Mouse (Mus musculus) midbrain, embryonic 13.5 days (tissue): ENCODE results near the gene Zswim8. TPM values are rescaled to one million over a fixed set of nuclear protein-coding genes. Genes with fewer than 3 reads are reported as not detected.

Experiments
- ATAC-seq: fragments of 200-750 bp; cut with Nextera tagmentation; 2 replicates; pipeline ENCODE4 v1.8.0; 2017; ENCODE audit warnings: mild to moderate bottlenecking, moderate TSS enrichment, moderate library complexity
- H3K27ac ChIP-seq: fragments of 300-500 bp; sonication (generic); 2 replicates; pipeline ENCODE4 v1.5.1; 2015; ENCODE audit warnings: inconsistent platforms, mild to moderate bottlenecking, moderate library complexity
- H3K27me3 ChIP-seq: fragments of 300-500 bp; sonication (generic); 2 replicates; pipeline ENCODE4 v1.6.1; 2015; ENCODE audit warnings: mild to moderate bottlenecking, inconsistent platforms
- H3K36me3 ChIP-seq: fragments of 300-500 bp; sonication (generic); 2 replicates; pipeline ENCODE4 v1.6.1; 2015; ENCODE audit warnings: mild to moderate bottlenecking, inconsistent platforms
- H3K4me1 ChIP-seq: fragments of 300-500 bp; sonication (generic); replicated peaks from 2 replicates; pipeline ENCODE4 v1.6.1; 2015; ENCODE audit warnings: inconsistent platforms
- H3K4me2 ChIP-seq: fragments of 300-500 bp; sonication (generic); replicated peaks from 2 replicates; pipeline ENCODE4 v1.6.1; 2015; ENCODE audit warnings: moderate library complexity, mild to moderate bottlenecking, inconsistent platforms
- H3K4me3 ChIP-seq: fragments of 300-500 bp; sonication (generic); replicated peaks from 2 replicates; pipeline ENCODE4 v1.5.1; 2015; ENCODE audit warnings: mild to moderate bottlenecking, inconsistent platforms
- H3K9ac ChIP-seq: fragments of 300-500 bp; sonication (generic); replicated peaks from 2 replicates; pipeline ENCODE4 v1.6.1; 2015; ENCODE audit warnings: mild to moderate bottlenecking, inconsistent platforms
- H3K9me3 ChIP-seq: fragments of 300-500 bp; sonication (generic); 2 replicates; pipeline ENCODE4 v1.6.1; 2016; ENCODE audit warnings: mild to moderate bottlenecking, inconsistent platforms
- WGBS: fragments of 180-500 bp; shearing (Covaris S2); methylation state at CpG from one replicate; pipeline ENCODE4 v1.1.7; 2015; 5-methylcytosine and 5-hydroxymethylcytosine counted together
- polyA plus RNA-seq: library from polyadenylated mRNA; unstranded; fragments of >200 nt; fragmentation: Nextera tagmentation; extraction: Ambion mirVana; gene quantifications from 2 replicates; pipeline ENCODE4 v1.2.1, GENCODE M21; 2015

Zswim8 gene
- 46.5 and 57.7 TPM in 2 replicates for polyA plus RNA-seq

DNA sequence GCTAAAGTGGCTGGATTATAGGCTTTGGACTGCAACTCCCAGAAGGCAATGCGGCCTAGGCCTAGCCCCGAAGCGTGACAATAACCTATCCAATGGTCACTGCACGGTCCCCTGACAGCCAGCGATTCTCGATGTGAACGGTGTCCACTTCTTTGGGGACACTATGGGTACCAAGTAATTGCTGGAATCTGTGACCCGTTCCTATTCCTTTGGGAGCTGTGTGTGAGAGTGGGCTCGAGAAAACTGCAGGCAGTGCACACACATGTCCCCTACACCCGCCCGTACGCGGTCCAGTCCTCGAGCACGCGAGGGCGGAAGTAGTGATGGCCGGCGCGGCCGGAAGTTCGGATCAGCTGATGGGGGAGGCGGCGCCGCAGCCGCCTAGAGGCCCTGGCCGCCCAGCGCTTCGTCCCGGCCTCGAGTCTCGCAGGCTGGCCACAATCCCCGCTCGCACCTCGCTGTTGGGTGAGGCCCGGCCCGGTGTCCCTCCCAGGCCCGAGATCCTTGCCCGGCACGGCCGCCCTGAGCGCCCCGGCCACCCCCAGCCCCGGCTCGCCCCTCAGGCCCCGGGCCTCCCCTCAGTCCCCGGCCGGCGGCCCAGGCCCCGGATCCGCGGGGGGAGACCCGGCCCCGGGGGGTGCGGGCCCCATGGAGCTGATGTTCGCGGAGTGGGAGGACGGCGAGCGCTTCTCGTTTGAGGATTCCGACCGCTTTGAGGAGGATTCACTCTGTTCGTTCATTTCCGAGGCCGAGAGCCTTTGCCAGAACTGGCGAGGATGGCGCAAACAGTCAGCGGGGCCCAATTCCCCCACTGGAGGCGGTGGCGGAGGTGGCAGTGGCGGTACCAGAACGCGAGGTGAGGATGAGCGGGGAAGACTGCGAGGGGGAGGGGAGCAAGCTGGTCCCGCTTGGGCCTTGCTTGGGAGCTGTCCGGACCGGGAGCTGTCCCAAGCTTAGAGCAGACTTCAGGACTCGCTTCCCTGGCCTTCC lies at the start of gene Zswim8:
TSS of gene Zswim8 (plus strand) at position 352 of the 990 bp plus-strand sequence.
- Histone ChIP-seq H3K9me3 (no peaks in the 10 kb centered on the region), H3K9ac (peak within 1 kb of the TSS; percentile 99), H3K4me1 (peaks cover 29% of the 10 kb centered on the region), H3K27me3 (no peaks in the 10 kb centered on the region), H3K36me3 (peaks cover 38% of the 10 kb centered on the region), H3K4me3 (peak within 1 kb of the TSS; percentile 98), H3K4me2 (peak within 1 kb of the TSS; percentile 77), H3K27ac (peak within 1 kb of the TSS; percentile 87)
- under 1% methylated on average over 76 of the region's 80 CpGs for WGBS
- peak; percentile 96 for ATAC-seq

DNA sequence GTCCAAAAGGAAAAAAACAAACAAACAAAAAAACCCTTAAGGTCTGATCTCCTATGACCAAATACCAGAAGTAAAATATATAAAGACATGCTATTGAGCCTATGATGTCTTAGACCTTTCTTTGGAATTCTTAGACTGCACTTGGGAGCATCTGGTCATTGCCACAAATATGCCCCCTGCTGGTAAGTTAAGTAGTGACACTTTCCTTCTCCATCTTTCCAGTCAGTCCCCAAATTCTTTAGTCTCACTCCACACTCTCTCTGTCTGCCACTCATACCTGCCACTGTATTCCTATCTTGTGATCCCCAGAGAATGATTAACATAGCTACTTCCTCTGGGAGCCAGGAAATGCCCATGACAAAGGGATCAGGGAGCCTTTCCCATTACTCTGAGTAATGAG lies 49.0 kb upstream of the Zswim8 start:
- no peak overlapping the region for H3K4me2 ChIP-seq
- no peaks in the 10 kb centered on the region for H3K9me3 ChIP-seq
- no peak overlapping the region for H3K9ac ChIP-seq
- H3K27me3 ChIP-seq, result peaks cover 21% of the 10 kb centered on the region
- H3K4me3 ChIP-seq, result no peak overlapping the region
- H3K36me3 ChIP-seq, result no peaks in the 10 kb centered on the region
- no peak overlapping the region for H3K27ac ChIP-seq
- peaks cover 16% of the 10 kb centered on the region for H3K4me1 ChIP-seq
- ATAC-seq, result no peak

DNA sequence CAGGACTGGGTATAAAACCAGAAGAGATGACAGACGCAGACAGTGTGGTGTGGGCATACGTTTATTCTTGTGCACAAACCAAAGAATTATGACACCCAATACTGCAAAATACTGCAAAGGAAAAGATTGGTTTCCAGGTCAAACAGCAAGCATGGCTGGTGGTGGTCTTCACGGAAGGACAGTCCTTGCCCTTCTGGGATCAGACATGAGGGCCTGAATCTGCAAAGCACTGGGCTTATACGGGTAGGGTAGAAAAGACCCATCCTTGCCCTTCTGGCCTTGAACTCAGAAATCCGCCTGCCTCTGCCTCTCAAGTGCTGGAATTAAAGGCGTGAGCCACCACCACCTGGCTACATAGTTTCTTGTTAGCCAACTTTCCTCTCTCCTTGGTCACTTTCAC lies 48.5 kb upstream of the Zswim8 start:
- H3K4me3 ChIP-seq, result no peak overlapping the region
- no peak overlapping the region for H3K27ac ChIP-seq
- H3K4me2 ChIP-seq, result no peak overlapping the region
- no peak for ATAC-seq
- H3K36me3 ChIP-seq, result no peaks in the 10 kb centered on the region
- no peak overlapping the region for H3K9ac ChIP-seq
- peaks cover 24% of the 10 kb centered on the region for H3K27me3 ChIP-seq
- no peaks in the 10 kb centered on the region for H3K9me3 ChIP-seq
- 94% methylated on average over 6 of the region's 6 CpGs for WGBS
- peaks cover 16% of the 10 kb centered on the region for H3K4me1 ChIP-seq

DNA sequence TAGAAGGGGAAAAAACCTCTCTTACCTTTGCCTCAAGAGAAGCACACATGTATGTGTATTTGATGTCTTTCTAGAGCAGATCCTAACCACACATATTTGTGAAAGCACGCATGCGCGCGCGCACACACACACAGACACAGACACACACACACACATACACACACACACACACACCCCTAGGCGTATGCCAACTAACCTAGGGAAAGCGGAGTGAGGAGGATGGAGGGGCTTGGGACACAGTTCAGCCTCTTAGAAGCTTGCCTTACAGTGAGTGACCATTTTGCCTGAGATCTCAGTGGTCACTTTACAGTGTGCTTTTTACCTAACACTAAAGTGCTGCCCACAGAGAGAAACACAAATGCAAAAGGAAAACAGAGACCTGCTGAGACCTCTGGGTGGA lies 47.7 kb upstream of the Zswim8 start:
- Histone ChIP-seq H3K27me3 (peaks cover 24% of the 10 kb centered on the region), H3K36me3 (no peaks in the 10 kb centered on the region), H3K9ac (no peak overlapping the region), H3K27ac (no peak overlapping the region), H3K4me1 (peaks cover 16% of the 10 kb centered on the region), H3K4me3 (no peak overlapping the region), H3K4me2 (no peak overlapping the region), H3K9me3 (no peaks in the 10 kb centered on the region)
- ATAC-seq, result no peak
- WGBS, result 94% methylated on average over 7 of the region's 7 CpGs

DNA sequence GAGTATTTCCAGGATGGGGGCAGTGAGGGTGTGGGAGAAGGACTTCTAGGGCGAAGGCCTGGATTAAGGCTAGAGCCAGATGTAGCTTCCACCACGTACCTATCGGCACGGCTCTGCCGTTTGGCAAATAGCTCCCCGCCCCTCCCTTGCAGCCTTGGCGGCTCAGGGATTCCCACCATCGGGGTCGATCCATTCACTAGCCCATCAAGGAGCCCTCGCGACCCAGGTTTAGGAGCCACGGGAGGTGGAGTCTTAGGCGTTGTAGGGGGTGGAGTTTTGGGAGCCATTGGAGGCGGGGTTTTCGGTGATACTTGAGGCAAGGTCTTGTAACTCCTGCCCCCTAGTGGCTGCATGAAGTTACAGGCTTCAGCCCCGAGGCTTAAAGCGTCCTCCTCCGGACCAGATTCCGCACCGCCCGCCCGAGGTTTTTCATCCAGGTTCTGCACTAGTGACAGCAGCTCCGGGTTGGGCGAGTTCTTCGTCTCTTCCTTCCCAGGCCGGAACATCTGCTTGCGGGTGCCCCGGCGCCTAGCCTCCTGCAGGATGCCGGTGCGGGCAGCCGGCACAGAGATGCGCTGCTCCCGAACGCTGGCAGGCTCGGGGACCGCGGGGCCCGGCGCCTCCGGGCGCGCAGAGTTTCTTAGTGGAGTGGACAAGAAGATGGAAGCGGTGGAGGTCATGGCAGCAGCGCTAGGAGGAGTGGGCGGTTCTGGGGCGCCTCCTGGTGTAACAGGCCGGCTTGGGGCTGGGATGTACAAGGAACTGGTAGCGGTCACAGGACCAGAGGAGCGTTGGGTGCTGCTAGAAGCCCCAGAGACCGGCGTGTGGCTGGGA lies 46.3 kb upstream of the Zswim8 start:
- ATAC-seq, result peak; percentile 85
- no peaks in the 10 kb centered on the region for H3K9me3 ChIP-seq
- WGBS, result 1% methylated on average over 52 of the region's 52 CpGs
- H3K9ac ChIP-seq, result peak overlapping the region; percentile 82
- peak overlapping the region; percentile 91 for H3K4me2 ChIP-seq
- no peaks in the 10 kb centered on the region for H3K36me3 ChIP-seq
- H3K4me1 ChIP-seq, result peaks cover 16% of the 10 kb centered on the region
- peak overlapping the region; percentile 88 for H3K27ac ChIP-seq
- H3K27me3 ChIP-seq, result peaks cover 25% of the 10 kb centered on the region
- peak overlapping the region; percentile 63 for H3K4me3 ChIP-seq

DNA sequence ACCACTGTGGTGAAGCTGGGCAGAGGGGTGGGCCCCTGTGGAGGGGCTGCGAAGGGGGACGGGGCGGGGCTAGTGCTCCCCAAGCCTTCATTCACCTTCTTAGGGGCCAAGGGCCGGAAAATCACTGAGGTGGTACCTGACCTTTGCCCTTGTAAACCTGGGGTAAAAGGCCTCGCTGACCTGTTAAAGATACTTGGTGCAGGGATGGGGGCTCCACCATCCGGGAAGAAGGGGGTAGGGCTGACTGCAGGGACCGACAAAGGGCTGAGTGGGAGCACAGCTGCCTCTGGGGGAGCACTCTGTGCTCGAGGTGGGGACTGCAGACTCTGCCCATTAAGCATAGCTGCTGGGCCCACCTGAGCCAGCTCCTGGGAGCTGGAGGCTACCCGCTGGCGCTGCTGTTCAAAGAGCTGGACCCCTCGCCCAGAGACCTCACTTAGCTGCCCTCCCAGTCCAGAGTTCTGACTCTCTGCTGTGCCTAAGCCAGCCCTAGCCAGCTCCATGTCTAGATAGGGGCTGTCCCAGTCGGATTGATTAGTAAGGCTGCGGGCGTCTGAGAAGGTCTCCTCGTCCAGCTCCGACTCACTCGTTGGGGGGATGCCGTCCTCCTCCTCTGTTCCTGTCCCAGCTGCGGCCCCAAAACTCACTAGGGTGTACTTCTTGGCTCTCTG lies 45.6 kb upstream of the Zswim8 start:
- Histone ChIP-seq H3K4me1 (peaks cover 16% of the 10 kb centered on the region), H3K27ac (peak overlapping the region; percentile 88), H3K9ac (peak overlapping the region; percentile 82), H3K36me3 (no peaks in the 10 kb centered on the region), H3K4me3 (peak overlapping the region; percentile 63), H3K9me3 (no peaks in the 10 kb centered on the region), H3K27me3 (peaks cover 30% of the 10 kb centered on the region), H3K4me2 (peak overlapping the region; percentile 91)
- ATAC-seq, result peak; percentile 53
- 6% methylated on average over 18 of the region's 19 CpGs for WGBS

DNA sequence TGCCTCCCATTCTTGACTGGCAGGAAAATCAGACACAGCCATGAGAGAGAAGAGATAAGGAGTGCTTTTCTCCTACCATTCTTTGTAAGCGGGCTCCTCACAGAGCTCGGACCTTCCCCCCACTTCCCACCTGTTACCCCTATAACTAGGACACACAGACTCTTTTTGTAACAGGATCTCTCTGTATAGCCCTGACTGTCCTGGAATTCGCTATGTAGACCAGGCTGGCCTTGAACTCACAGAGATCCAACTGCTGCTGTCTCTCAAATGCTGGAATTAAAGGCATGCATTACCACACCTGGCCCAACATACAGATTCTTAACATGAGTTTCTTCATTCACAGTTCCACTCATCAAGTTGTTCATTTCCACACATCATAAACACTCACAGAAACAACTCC lies 44.6 kb upstream of the Zswim8 start:
- H3K4me2 ChIP-seq, result peak overlapping the region; percentile 91; the same call in 1 of the 2 replicates
- H3K4me1 ChIP-seq, result peaks cover 16% of the 10 kb centered on the region
- no peaks in the 10 kb centered on the region for H3K36me3 ChIP-seq
- ATAC-seq, result no peak
- WGBS, result 94% methylated on average over 3 of the region's 3 CpGs
- no peak overlapping the region for H3K27ac ChIP-seq
- H3K27me3 ChIP-seq, result peaks cover 33% of the 10 kb centered on the region
- no peak overlapping the region for H3K4me3 ChIP-seq
- no peaks in the 10 kb centered on the region for H3K9me3 ChIP-seq
- H3K9ac ChIP-seq, result peak overlapping the region; percentile 82

DNA sequence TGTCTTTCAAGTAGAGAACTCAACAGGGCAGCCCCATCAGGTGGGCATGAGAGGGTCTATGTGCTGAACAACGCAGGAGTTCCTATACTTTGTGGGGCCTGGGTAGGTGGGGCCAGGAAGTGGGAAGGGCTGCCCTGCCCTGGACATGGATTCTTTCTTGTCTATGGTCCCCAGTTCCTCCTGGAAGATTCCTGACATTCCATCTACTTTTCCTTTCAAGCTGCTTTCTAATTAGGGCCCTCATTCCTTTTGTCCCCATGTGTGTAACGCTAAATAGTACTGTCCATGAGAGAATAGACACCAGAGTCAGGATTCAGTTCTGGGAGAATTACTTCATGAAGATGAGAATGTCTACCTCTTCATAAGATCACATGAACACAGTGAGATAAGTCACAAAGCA lies 43.8 kb upstream of the Zswim8 start:
- Histone ChIP-seq H3K4me3 (no peak overlapping the region), H3K4me2 (no peak overlapping the region), H3K27ac (no peak overlapping the region), H3K36me3 (no peaks in the 10 kb centered on the region), H3K27me3 (peaks cover 40% of the 10 kb centered on the region), H3K9ac (no peak overlapping the region), H3K4me1 (peaks cover 16% of the 10 kb centered on the region), H3K9me3 (no peaks in the 10 kb centered on the region)
- no peak for ATAC-seq
- 67% methylated on average over 2 of the region's 2 CpGs for WGBS

DNA sequence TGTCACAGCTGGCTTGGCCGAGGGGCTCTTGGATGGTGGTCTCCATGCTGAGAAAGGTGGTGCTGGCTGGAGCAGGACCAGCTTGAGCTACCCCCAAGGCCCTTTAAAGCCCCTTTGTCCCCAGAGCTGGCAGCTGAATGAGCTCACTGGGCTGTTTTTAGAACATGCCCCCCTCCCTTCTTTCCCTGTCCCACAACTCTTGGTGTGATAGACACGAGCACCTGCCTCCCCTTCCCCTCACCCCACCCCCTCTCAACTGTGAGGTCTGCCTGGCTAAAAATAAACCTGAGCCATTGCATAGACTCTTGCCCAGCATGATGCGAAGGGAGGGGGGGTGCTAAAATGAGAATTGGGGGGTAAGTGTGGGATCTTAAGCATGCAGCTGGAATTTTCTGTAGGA lies 42.9 kb upstream of the Zswim8 start:
- no peak overlapping the region for H3K9ac ChIP-seq
- no peak for ATAC-seq

DNA sequence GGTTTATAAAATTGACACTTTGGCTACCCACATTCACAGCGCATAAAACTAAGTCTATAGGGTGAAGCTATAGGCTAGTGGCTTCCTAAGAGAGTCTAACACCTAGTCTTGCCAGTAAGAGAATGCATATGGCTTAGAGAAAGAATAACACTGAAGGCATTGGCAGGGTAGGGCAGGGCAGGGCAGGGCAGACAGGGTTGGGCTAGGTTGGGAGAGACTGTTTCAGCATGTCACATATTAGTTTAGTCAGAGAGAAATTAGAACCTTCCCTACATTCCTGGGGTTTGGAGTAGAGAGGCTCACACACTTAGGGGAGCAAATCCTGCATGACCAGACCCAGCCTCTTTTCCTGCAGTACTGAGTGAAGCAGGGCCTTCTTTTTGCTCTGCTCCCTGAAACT lies 39.9 kb upstream of the Zswim8 start:
- WGBS, result 65% methylated on average over 1 of the region's 1 CpGs
- ATAC-seq, result no peak

More for the DNA sequence above, 42.9 kb upstream of the Zswim8 start:
- Histone ChIP-seq H3K4me1 (peaks cover 16% of the 10 kb centered on the region), H3K27me3 (peaks cover 48% of the 10 kb centered on the region), H3K9me3 (no peaks in the 10 kb centered on the region), H3K4me2 (no peak overlapping the region), H3K36me3 (no peaks in the 10 kb centered on the region), H3K27ac (no peak overlapping the region), H3K4me3 (no peak overlapping the region)
- WGBS, result 49% methylated on average over 3 of the region's 3 CpGs

DNA sequence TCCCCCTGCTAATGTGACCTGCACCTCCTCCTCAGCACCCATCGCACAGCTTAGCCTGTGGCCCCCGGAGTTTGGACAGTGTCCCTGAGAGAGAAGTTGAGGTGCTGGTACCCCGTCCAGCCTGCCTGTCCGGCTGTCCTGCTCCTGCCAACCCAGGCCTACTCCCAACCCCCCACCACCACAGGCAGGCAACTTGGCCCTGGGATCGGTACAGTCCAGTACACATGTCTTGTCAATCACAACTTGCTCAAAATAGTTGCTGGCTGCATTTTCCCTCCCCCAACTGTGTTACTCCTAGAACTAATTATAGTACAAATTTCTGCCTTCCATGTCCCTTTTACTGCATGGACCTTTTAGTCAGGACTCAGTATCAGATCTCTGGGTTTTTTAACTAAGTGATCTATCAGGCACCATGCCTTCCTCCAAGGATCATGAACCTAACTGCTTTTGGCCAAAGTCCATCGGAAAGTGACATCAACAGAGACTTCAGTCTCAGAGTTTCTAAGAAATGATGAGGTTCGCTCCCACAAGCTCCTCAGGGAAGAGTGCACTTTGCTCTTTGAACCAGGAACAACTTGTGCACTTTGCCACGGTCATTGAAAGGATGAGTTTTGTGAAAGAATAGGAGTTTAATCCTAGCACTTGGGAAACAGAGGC lies 39.1 kb upstream of the Zswim8 start, which contains the start of gene Synpo2l:
TSS of gene Synpo2l (minus strand) at position 201 of the 657 bp plus-strand sequence.
- WGBS, result 85% methylated on average over 8 of the region's 8 CpGs
- no peak within 1 kb of the TSS for H3K9ac ChIP-seq
- no peak within 1 kb of the TSS for H3K27ac ChIP-seq
- no peak within 1 kb of the TSS for H3K4me2 ChIP-seq
- H3K9me3 ChIP-seq, result no peaks in the 10 kb centered on the region
- no peaks in the 10 kb centered on the region for H3K36me3 ChIP-seq
- H3K4me1 ChIP-seq, result no peaks in the 10 kb centered on the region; the same call in 1 of the 2 replicates
- ATAC-seq, result no peak
- H3K27me3 ChIP-seq, result peaks cover 45% of the 10 kb centered on the region
- H3K4me3 ChIP-seq, result no peak within 1 kb of the TSS

More for the DNA sequence above, 39.9 kb upstream of the Zswim8 start:
- Histone ChIP-seq H3K9me3 (no peaks in the 10 kb centered on the region), H3K4me2 (no peak overlapping the region), H3K4me1 (peaks cover under 1% of the 10 kb centered on the region), H3K27ac (no peak overlapping the region), H3K4me3 (no peak overlapping the region), H3K36me3 (no peaks in the 10 kb centered on the region), H3K27me3 (peaks cover 53% of the 10 kb centered on the region), H3K9ac (no peak overlapping the region)
